Mouse (Mus musculus) cerebellum, adult 2 months (tissue): ENCODE results near the gene Dab2ip.

Source experiments
- CTCF ChIP-seq: fragments of 200-500 bp; IDR thresholded peaks from 2 replicates; pipeline ENCODE4 v1.5.1; 2011; ENCODE audit warnings: low read depth, mild to moderate bottlenecking, control low read depth, low read length, moderate library complexity, borderline replicate concordance; ENCODE audit not compliant: insufficient read depth
- POLR2A ChIP-seq: fragments of 200-500 bp; IDR thresholded peaks from 2 replicates; pipeline ENCODE4 v1.6.1; 2011; ENCODE audit warnings: low read length, control low read depth, borderline replicate concordance; ENCODE audit not compliant: insufficient read depth

GRCm38 (mm10) chr2:35557911-35558825, at the start of gene Dab2ip:
- TF ChIP-seq POLR2A (no peak), CTCF (no peak)
